ENCODE assay signal across 9 mouse cellular contexts in genomic region chr17:67473137-67473536, GRCm38 (mm10).
DNase-seq lines count a peak whose midpoint lies in the region; ATAC-seq and TF ChIP-seq lines count a peak whose summit lies in the region.
"Had no signal": no experiment of that assay in that cellular context is flagged by ENCODE, and none has a peak within 500 bp of the region (broad histone marks: within the 10 kb centered on the region; RNA-seq: fewer than 3 reads in every experiment).

No protein-coding gene starts in this region.

- H3K27me3 ChIP-seq in midbrain, embryonic 16.5 days (ENCODE audit: control insufficient read depth, insufficient read depth, low read depth, low read length) = no peaks in the 10 kb centered on the region
- H3K27me3 ChIP-seq: hindbrain, embryonic 15.5 days had no signal

- no peak overlapping the region for H3K4me3 ChIP-seq in bone marrow, adult 2 months (replicated peaks; ENCODE audit: control insufficient read depth, low read depth, low read length)
- H3K4me3 ChIP-seq in midbrain, embryonic 16.5 days (ENCODE audit: low read depth, low read length) = no peak overlapping the region
- H3K4me3 ChIP-seq: hindbrain, embryonic 15.5 days had no signal

- no peaks in the 10 kb centered on the region; the same call in 1 of the 2 replicates for H3K9me3 ChIP-seq in midbrain, embryonic 16.5 days (replicated peaks; ENCODE audit: control insufficient read depth, low read length, poor library complexity, severe bottlenecking)
- H3K9me3 ChIP-seq: hindbrain, embryonic 15.5 days had no signal

- 48% methylated on average over 2 of the region's 2 CpGs for WGBS in bone marrow, adult 2 months
- 23% methylated on average over 2 of the region's 2 CpGs for WGBS in midbrain, embryonic 16.5 days

- no peak for ATAC-seq in cerebellum, adult (ENCODE audit: insufficient number of reproducible peaks, low FRiP score, low TSS enrichment)
- ATAC-seq in midbrain, embryonic 16.5 days = 0 out of 2 replicates have a peak, but pooled peaks have one; percentile 14

- no peaks in the 10 kb centered on the region for H3K4me1 ChIP-seq in bone marrow, adult 2 months (ENCODE audit: control insufficient read depth, insufficient read depth, low read length)
- peaks cover 2% of the 10 kb centered on the region; the same call in 1 of the 2 replicates for H3K4me1 ChIP-seq in midbrain, embryonic 16.5 days (ENCODE audit: control insufficient read depth, insufficient read depth, low read length)
- H3K4me1 ChIP-seq: hindbrain, embryonic 15.5 days had no signal

- no peak overlapping the region for H3K9ac ChIP-seq in midbrain, embryonic 16.5 days (ENCODE audit: low read depth, low read length)
- H3K9ac ChIP-seq: hindbrain, embryonic 15.5 days had no signal

- no peaks in the 10 kb centered on the region for H3K36me3 ChIP-seq in midbrain, embryonic 16.5 days (ENCODE audit: control insufficient read depth, insufficient read depth, low read length)
- H3K36me3 ChIP-seq: hindbrain, embryonic 15.5 days had no signal

- DNase-seq in cerebellum, adult 11 months = peak; percentile 27
- DNase-seq in fibroblast of lung, adult 2 months (ENCODE audit: low read depth) = peak; percentile 18
- peak; percentile 84 for DNase-seq in heart, postnatal 4 days
- DNase-seq in left cerebral cortex, adult 11 months (ENCODE audit: low spot score) = peak; percentile 55
- DNase-seq in thymus, postnatal 25 days = peak; percentile 1

- 0 out of 2 replicates have a peak, but pooled peaks have one; percentile 16 for TF ChIP-seq CTCF in bone marrow, adult 2 months (IDR thresholded peaks at IDR 0.05; ENCODE audit: control insufficient read depth, insufficient read depth, low read length)

- no peak overlapping the region for H3K27ac ChIP-seq in bone marrow, adult 2 months (ENCODE audit: control insufficient read depth, insufficient read depth, low read depth, low read length, poor library complexity)
- H3K27ac ChIP-seq in midbrain, embryonic 16.5 days (ENCODE audit: low read length) = no peak overlapping the region
- H3K27ac ChIP-seq: hindbrain, embryonic 15.5 days had no signal

- no peak for TF ChIP-seq POLR2A in bone marrow, adult 2 months (IDR thresholded peaks at IDR 0.05; ENCODE audit: borderline replicate concordance, control insufficient read depth, low read depth, low read length)

- no peak overlapping the region for H3K4me2 ChIP-seq in midbrain, embryonic 16.5 days (ENCODE audit: low read length)
- H3K4me2 ChIP-seq: hindbrain, embryonic 15.5 days had no signal

Comparison
In these comparisons a context has a peak if more than half of its experiments do, and no peak if none do; other contexts are left out.
1. DNase-seq: peak in every context shown above with its lines; median percentile 84 in heart, postnatal 4 days; 55 in left cerebral cortex, adult 11 months; 27 in cerebellum, adult 11 months; 18 in fibroblast of lung, adult 2 months; 1 in thymus, postnatal 25 days.